Mouse (Mus musculus): Measurements from ENCODE around the gene Usp33. TPM values are rescaled to one million over a fixed set of nuclear protein-coding genes. Genes with fewer than 3 reads are reported as not detected.

Usp33 gene
- polyA plus RNA-seq, 1 experiment from 2014 or later, result 31.9 TPM

GRCm38 (mm10) chr3:152333641-152334040 is 12.6 kb upstream of the Usp33 start:
- H3K4me1 ChIP-seq (ENCODE audit: control insufficient read depth, insufficient read depth, low read length), result no peaks in the 10 kb centered on the region
- 93% methylated on average over 10 of the region's 10 CpGs for WGBS (ENCODE audit: insufficient replicate concordance)
- H3K36me3 ChIP-seq (ENCODE audit: control insufficient read depth, insufficient read depth, low read length), result peaks cover 17% of the 10 kb centered on the region

DNA sequence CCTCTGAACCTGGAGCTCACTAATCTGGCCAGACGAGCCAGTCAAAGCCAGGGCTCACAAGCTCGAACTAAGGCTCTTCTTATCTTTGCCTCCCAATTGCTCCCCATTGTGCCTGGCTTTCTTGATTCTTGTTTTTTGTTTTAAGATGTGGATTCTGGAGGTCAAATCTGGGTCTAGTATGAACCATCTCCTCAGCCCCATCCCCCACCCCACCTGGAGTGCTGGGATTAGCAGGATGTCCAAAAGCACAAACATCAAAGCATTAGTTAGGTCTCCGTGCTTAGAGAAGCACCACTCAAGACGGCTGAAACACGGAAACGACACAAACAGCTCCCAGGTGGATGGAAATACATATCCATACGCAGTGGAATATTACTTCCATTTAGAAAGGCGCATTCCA is 10.2 kb upstream of the Usp33 start:
- H3K4me3 ChIP-seq (ENCODE audit: low read depth, low read length), result no peak overlapping the region
- ATAC-seq (replicated peaks; ENCODE audit: insufficient number of reproducible peaks, low FRiP score, low TSS enrichment), result no peak
- WGBS (ENCODE audit: insufficient replicate concordance), result 68% methylated on average over 8 of the region's 8 CpGs
- no peak overlapping the region for H3K4me2 ChIP-seq
- peaks cover 3% of the 10 kb centered on the region; the same call in 1 of the 2 replicates for H3K4me1 ChIP-seq (ENCODE audit: control insufficient read depth, insufficient read depth, low read length)
- H3K27me3 ChIP-seq (ENCODE audit: control insufficient read depth, insufficient read depth, low read length), result no peaks in the 10 kb centered on the region
- peaks cover 17% of the 10 kb centered on the region for H3K36me3 ChIP-seq (ENCODE audit: control insufficient read depth, insufficient read depth, low read length)
- H3K9me3 ChIP-seq (replicated peaks; ENCODE audit: control insufficient read depth, low read length), result no peaks in the 10 kb centered on the region
- no peak overlapping the region for H3K27ac ChIP-seq (ENCODE audit: low read depth, low read length)
- H3K9ac ChIP-seq (ENCODE audit: low read depth, low read length), result no peak overlapping the region

More at GRCm38 (mm10) chr3:152333641-152334040, 12.6 kb upstream of the Usp33 start:
- no peak overlapping the region for H3K4me2 ChIP-seq
- ATAC-seq (replicated peaks; ENCODE audit: insufficient number of reproducible peaks, low FRiP score, low TSS enrichment), result no peak
- no peaks in the 10 kb centered on the region for H3K27me3 ChIP-seq (ENCODE audit: control insufficient read depth, insufficient read depth, low read length)
- H3K4me3 ChIP-seq (ENCODE audit: low read depth, low read length), result no peak overlapping the region
- no peak overlapping the region for H3K9ac ChIP-seq (ENCODE audit: low read depth, low read length)
- H3K9me3 ChIP-seq (replicated peaks; ENCODE audit: control insufficient read depth, low read length), result no peaks in the 10 kb centered on the region
- no peak overlapping the region for H3K27ac ChIP-seq (ENCODE audit: low read depth, low read length)

DNA sequence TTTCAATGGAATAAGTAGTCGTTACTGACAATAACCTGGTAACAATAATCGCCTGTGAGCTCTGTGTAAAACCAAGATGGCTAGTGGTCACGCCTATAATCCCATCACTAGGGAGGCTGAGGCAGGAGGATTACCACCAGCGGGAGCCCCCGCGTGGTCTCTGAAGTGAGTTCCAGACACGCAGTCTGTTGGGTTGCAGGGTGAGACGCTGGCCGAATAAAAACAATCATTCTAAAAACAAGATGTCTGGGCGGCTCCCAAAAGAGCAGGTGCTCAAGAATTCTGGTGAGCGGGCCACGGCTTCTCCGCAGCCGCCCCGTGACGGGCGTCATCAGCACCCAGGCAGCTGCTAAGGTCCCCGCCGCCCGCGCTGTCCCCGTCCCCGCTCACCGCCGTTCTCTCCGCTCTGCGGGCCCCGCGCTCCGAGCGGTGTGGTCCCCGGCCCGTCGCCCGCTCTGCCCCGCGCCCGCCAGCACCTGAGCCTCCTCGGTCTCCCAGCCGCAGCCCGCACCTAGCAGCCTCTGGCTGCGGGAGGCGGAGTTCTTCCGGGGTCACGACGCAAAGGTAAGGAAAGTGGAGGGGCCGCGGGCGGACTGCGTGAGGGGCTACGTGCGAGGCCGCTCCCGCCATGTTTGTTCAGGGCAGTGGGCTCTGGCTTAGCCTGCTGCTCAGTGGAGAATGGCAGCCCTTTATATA is 6.3 kb upstream of the Usp33 start, which contains the start of gene Miga1:
TSS of gene Miga1 (minus strand) at position 546 of the 696 bp plus-strand sequence.
- no peaks in the 10 kb centered on the region for H3K27me3 ChIP-seq (ENCODE audit: control insufficient read depth, insufficient read depth, low read length)
- ATAC-seq (replicated peaks; ENCODE audit: insufficient number of reproducible peaks, low FRiP score, low TSS enrichment), result peak; percentile 82
- H3K9me3 ChIP-seq (replicated peaks; ENCODE audit: control insufficient read depth, low read length), result no peaks in the 10 kb centered on the region
- H3K36me3 ChIP-seq (ENCODE audit: control insufficient read depth, insufficient read depth, low read length), result peaks cover 6% of the 10 kb centered on the region
- peak within 1 kb of the TSS; percentile 71 for H3K4me3 ChIP-seq (ENCODE audit: low read depth, low read length)
- no peak within 1 kb of the TSS for H3K27ac ChIP-seq (ENCODE audit: low read depth, low read length)
- H3K9ac ChIP-seq (ENCODE audit: low read depth, low read length), result peak within 1 kb of the TSS; percentile 80
- peak within 1 kb of the TSS; percentile 63 for H3K4me2 ChIP-seq
- H3K4me1 ChIP-seq (ENCODE audit: control insufficient read depth, insufficient read depth, low read length), result peaks cover 3% of the 10 kb centered on the region; the same call in 1 of the 2 replicates
- WGBS (ENCODE audit: insufficient replicate concordance), result 2% methylated on average over 42 of the region's 54 CpGs

GRCm38 (mm10) chr3:152342961-152343517 is 3.2 kb upstream of the Usp33 start:
- Histone ChIP-seq H3K4me2 (no peak overlapping the region), H3K4me3 (ENCODE audit: low read depth, low read length) (no peak overlapping the region), H3K36me3 (ENCODE audit: control insufficient read depth, insufficient read depth, low read length) (no peaks in the 10 kb centered on the region), H3K27me3 (ENCODE audit: control insufficient read depth, insufficient read depth, low read length) (no peaks in the 10 kb centered on the region), H3K9me3 (replicated peaks; ENCODE audit: control insufficient read depth, low read length) (no peaks in the 10 kb centered on the region), H3K4me1 (ENCODE audit: control insufficient read depth, insufficient read depth, low read length) (peaks cover 7% of the 10 kb centered on the region; the same call in 1 of the 2 replicates), H3K9ac (ENCODE audit: low read depth, low read length) (no peak overlapping the region), H3K27ac (ENCODE audit: low read depth, low read length) (no peak overlapping the region)
- 84% methylated on average over 15 of the region's 15 CpGs for WGBS (ENCODE audit: insufficient replicate concordance)
- ATAC-seq (replicated peaks; ENCODE audit: insufficient number of reproducible peaks, low FRiP score, low TSS enrichment), result no peak

- Histone ChIP-seq H3K36me3 (ENCODE audit: control insufficient read depth, insufficient read depth, low read length) (no peaks in the 10 kb centered on the region), H3K4me2 (peak overlapping the region; percentile 74), H3K27me3 (ENCODE audit: control insufficient read depth, insufficient read depth, low read length) (no peaks in the 10 kb centered on the region), H3K9ac (ENCODE audit: low read depth, low read length) (peak overlapping the region; percentile 88), H3K27ac (ENCODE audit: low read depth, low read length) (peak overlapping the region; percentile 68), H3K4me3 (ENCODE audit: low read depth, low read length) (peak overlapping the region; percentile 80), H3K9me3 (replicated peaks; ENCODE audit: control insufficient read depth, low read length) (no peaks in the 10 kb centered on the region), H3K4me1 (ENCODE audit: control insufficient read depth, insufficient read depth, low read length) (peaks cover 6% of the 10 kb centered on the region; the same call in 1 of the 2 replicates)
- peak; percentile 56 for ATAC-seq (replicated peaks; ENCODE audit: insufficient number of reproducible peaks, low FRiP score, low TSS enrichment)
- under 1% methylated on average over 38 of the region's 54 CpGs for WGBS (ENCODE audit: insufficient replicate concordance)
Measured at GRCm38 (mm10) chr3:152346633-152347141, 409 bp downstream of the Usp33 start.

- Histone ChIP-seq H3K27ac (ENCODE audit: low read depth, low read length) (no peak overlapping the region), H3K4me2 (peak overlapping the region; percentile 74), H3K36me3 (ENCODE audit: control insufficient read depth, insufficient read depth, low read length) (no peaks in the 10 kb centered on the region), H3K4me1 (ENCODE audit: control insufficient read depth, insufficient read depth, low read length) (peaks cover 6% of the 10 kb centered on the region; the same call in 1 of the 2 replicates), H3K9me3 (replicated peaks; ENCODE audit: control insufficient read depth, low read length) (no peaks in the 10 kb centered on the region), H3K4me3 (ENCODE audit: low read depth, low read length) (peak overlapping the region; percentile 80), H3K27me3 (ENCODE audit: control insufficient read depth, insufficient read depth, low read length) (no peaks in the 10 kb centered on the region), H3K9ac (ENCODE audit: low read depth, low read length) (peak overlapping the region; percentile 88)
- ATAC-seq (replicated peaks; ENCODE audit: insufficient number of reproducible peaks, low FRiP score, low TSS enrichment), result no peak
- WGBS (ENCODE audit: insufficient replicate concordance), result 36% methylated on average over 3 of the region's 3 CpGs
Measured at GRCm38 (mm10) chr3:152347227-152347626, 949 bp downstream of the Usp33 start.

DNA sequence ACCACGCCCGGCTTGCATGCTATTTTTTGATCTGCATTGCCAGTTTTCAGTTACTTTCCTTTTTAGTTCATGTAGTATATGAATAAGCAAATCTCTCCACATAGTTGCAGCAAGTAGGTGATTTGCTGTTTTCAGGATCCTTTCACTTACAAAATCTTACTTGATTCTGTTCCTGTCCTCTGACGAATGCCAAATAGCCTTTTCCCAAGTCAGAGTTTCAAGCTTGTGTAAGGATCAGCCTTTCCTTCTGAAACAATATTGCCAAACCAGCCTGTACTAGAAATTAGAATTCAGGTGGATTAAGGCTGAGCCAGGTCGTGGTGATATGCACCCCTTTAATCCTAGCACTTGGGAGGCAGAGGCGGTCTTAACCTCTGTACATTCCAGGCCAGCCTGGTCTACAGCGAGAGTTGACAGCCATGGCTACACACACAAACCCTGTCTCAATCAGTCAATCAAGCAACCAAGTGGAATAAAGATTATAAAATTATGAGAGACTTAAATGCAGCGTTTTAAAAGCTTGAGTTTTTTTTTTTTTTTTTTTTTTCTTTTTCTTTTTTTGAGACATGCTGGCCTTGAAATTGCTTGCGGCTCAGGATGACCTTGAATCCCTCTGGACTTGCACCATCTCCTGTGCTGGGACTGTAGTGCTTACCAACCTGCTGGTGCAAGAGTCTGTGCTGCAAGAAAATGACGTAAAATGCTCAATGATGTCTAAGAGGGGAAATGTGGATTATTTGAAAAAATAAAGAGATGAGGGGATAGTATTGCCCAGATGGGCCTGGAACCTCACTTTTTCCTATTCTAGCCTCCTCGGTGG is 1.9 kb downstream of the Usp33 start:
- H3K27ac ChIP-seq (ENCODE audit: low read depth, low read length), result no peak overlapping the region
- H3K36me3 ChIP-seq (ENCODE audit: control insufficient read depth, insufficient read depth, low read length), result no peaks in the 10 kb centered on the region
- H3K4me1 ChIP-seq (ENCODE audit: control insufficient read depth, insufficient read depth, low read length), result peaks cover 6% of the 10 kb centered on the region; the same call in 1 of the 2 replicates
- WGBS (ENCODE audit: insufficient replicate concordance), result 88% methylated on average over 10 of the region's 10 CpGs
- H3K9me3 ChIP-seq (replicated peaks; ENCODE audit: control insufficient read depth, low read length), result no peaks in the 10 kb centered on the region
- no peak overlapping the region for H3K4me3 ChIP-seq (ENCODE audit: low read depth, low read length)
- ATAC-seq (replicated peaks; ENCODE audit: insufficient number of reproducible peaks, low FRiP score, low TSS enrichment), result no peak
- no peak overlapping the region for H3K4me2 ChIP-seq
- H3K9ac ChIP-seq (ENCODE audit: low read depth, low read length), result no peak overlapping the region
- no peaks in the 10 kb centered on the region for H3K27me3 ChIP-seq (ENCODE audit: control insufficient read depth, insufficient read depth, low read length)

- H3K4me2 ChIP-seq, result no peak overlapping the region
- H3K27ac ChIP-seq (ENCODE audit: low read depth, low read length), result no peak overlapping the region
- H3K36me3 ChIP-seq (ENCODE audit: control insufficient read depth, insufficient read depth, low read length), result no peaks in the 10 kb centered on the region
- WGBS (ENCODE audit: insufficient replicate concordance), result 71% methylated on average over 3 of the region's 3 CpGs
- no peak overlapping the region for H3K4me3 ChIP-seq (ENCODE audit: low read depth, low read length)
- ATAC-seq (replicated peaks; ENCODE audit: insufficient number of reproducible peaks, low FRiP score, low TSS enrichment), result no peak
- H3K9me3 ChIP-seq (replicated peaks; ENCODE audit: control insufficient read depth, low read length), result no peaks in the 10 kb centered on the region
- H3K4me1 ChIP-seq (ENCODE audit: control insufficient read depth, insufficient read depth, low read length), result peaks cover 14% of the 10 kb centered on the region
- no peak overlapping the region for H3K9ac ChIP-seq (ENCODE audit: low read depth, low read length)
- no peaks in the 10 kb centered on the region for H3K27me3 ChIP-seq (ENCODE audit: control insufficient read depth, insufficient read depth, low read length)
Measured at GRCm38 (mm10) chr3:152350431-152350830, 4.2 kb downstream of the Usp33 start.
